Mouse (Mus musculus) liver, embryonic 11.5 days (tissue): ENCODE data around the gene Tmcc3. TPM values are rescaled to one million over a fixed set of nuclear protein-coding genes. Genes with fewer than 3 reads are reported as not detected.

Experiments
- ATAC-seq: fragments of 200-750 bp; cut with Nextera tagmentation; replicated peaks from 2 replicates; pipeline ENCODE4 v1.8.0; 2017; ENCODE audit warnings: moderate number of reproducible peaks, mild to moderate bottlenecking, moderate TSS enrichment, moderate library complexity; ENCODE audit not compliant: low FRiP score
- DNase-seq: peaks from one replicate; pipeline ENCODE4 v3.0.0-alpha.2; 2017; ENCODE audit warnings: low spot score
- H3K27ac ChIP-seq: fragments of 300-500 bp; sonication (generic); 2 replicates; pipeline ENCODE4 v1.5.1; 2014; ENCODE audit warnings: mild to moderate bottlenecking, low read depth, low read length, control low read depth
- H3K27me3 ChIP-seq: fragments of 300-500 bp; sonication (generic); replicated peaks from 2 replicates; pipeline ENCODE4 v1.6.1; 2014; ENCODE audit warnings: low read length, mixed read lengths; ENCODE audit not compliant: control insufficient read depth, insufficient read depth
- H3K36me3 ChIP-seq: fragments of 300-500 bp; sonication (generic); 2 replicates; pipeline ENCODE4 v1.6.1; 2014; ENCODE audit warnings: mild to moderate bottlenecking, low read length, moderate library complexity, mixed read lengths; ENCODE audit not compliant: control insufficient read depth, insufficient read depth
- H3K4me1 ChIP-seq: fragments of 300-500 bp; sonication (generic); replicated peaks from 2 replicates; pipeline ENCODE4 v1.6.1; 2014; ENCODE audit warnings: low read length, mixed read lengths; ENCODE audit not compliant: control insufficient read depth, insufficient read depth
- H3K4me2 ChIP-seq: fragments of 300-500 bp; sonication (generic); 2 replicates; pipeline ENCODE4 v1.6.1; 2014; ENCODE audit warnings: mild to moderate bottlenecking, control low read depth, moderate library complexity
- H3K4me3 ChIP-seq: fragments of 300-500 bp; sonication (generic); 2 replicates; pipeline ENCODE4 v1.5.1; 2014; ENCODE audit warnings: low read depth, low read length, control low read depth
- H3K9ac ChIP-seq: fragments of 300-500 bp; sonication (generic); 2 replicates; pipeline ENCODE4 v1.6.1; 2014; ENCODE audit warnings: low read depth, low read length, control low read depth
- H3K9me3 ChIP-seq: fragments of 300-500 bp; sonication (generic); 2 replicates; pipeline ENCODE4 v1.6.1; 2016; ENCODE audit warnings: low read length, inconsistent platforms, mixed read lengths; ENCODE audit not compliant: control insufficient read depth
- WGBS: fragments of 180-500 bp; shearing (Covaris S2); extraction: QIAGEN DNeasy Blood & Tissue Kit; methylation state at CpG from one replicate; pipeline ENCODE4 v1.1.7; 2014; 5-methylcytosine and 5-hydroxymethylcytosine counted together
- polyA plus RNA-seq: library from polyadenylated mRNA; unstranded; fragments of >200 nt; fragmentation: Nextera tagmentation; extraction: Ambion mirVana; gene quantifications from 2 replicates; pipeline ENCODE4 v1.2.1, GENCODE M21; 2014

The Tmcc3 gene
- polyA plus RNA-seq, 1 experiment from 2014 or later: 5.6 TPM

GRCm38 (mm10) chr10:94457454-94457853, 145.7 kb downstream of the Tmcc3 start:
- ATAC-seq: no peak

GRCm38 (mm10) chr10:94458690-94459089, 146.9 kb downstream of the Tmcc3 start:
- Histone ChIP-seq H3K27ac (no peak overlapping the region), H3K36me3 (no peaks in the 10 kb centered on the region), H3K27me3 (no peaks in the 10 kb centered on the region), H3K9ac (no peak overlapping the region), H3K4me1 (no peaks in the 10 kb centered on the region), H3K4me3 (no peak overlapping the region), H3K9me3 (no peaks in the 10 kb centered on the region), H3K4me2 (no peak overlapping the region)
- ATAC-seq: no peak
- WGBS: 48% methylated on average over 6 of the region's 6 CpGs
- no peak for DNase-seq

More at GRCm38 (mm10) chr10:94457454-94457853, 145.7 kb downstream of the Tmcc3 start:
- DNase-seq: no peak
- no peak overlapping the region for H3K9ac ChIP-seq
- no peak overlapping the region for H3K4me3 ChIP-seq
- no peaks in the 10 kb centered on the region for H3K9me3 ChIP-seq
- H3K27ac ChIP-seq: no peak overlapping the region
- H3K4me2 ChIP-seq: no peak overlapping the region
- no peaks in the 10 kb centered on the region for H3K36me3 ChIP-seq
- no peaks in the 10 kb centered on the region for H3K27me3 ChIP-seq
- H3K4me1 ChIP-seq: no peaks in the 10 kb centered on the region
- WGBS: 68% methylated on average over 1 of the region's 1 CpGs

GRCm38 (mm10) chr10:94461378-94461777, 149.6 kb downstream of the Tmcc3 start:
- DNase-seq (no peak), ATAC-seq (no peak)
- Histone ChIP-seq H3K27me3 (0 out of 2 replicates have a peak, but pooled peaks cover 2% of the 10 kb centered on the region), H3K9me3 (no peaks in the 10 kb centered on the region), H3K36me3 (no peaks in the 10 kb centered on the region), H3K27ac (no peak overlapping the region), H3K4me1 (no peaks in the 10 kb centered on the region), H3K4me3 (no peak overlapping the region), H3K4me2 (no peak overlapping the region), H3K9ac (no peak overlapping the region)
- WGBS: 74% methylated on average over 3 of the region's 3 CpGs

GRCm38 (mm10) chr10:94461871-94462270, 150.1 kb downstream of the Tmcc3 start:
- H3K27me3 ChIP-seq: 0 out of 2 replicates have a peak, but pooled peaks cover 2% of the 10 kb centered on the region
- no peak overlapping the region for H3K4me3 ChIP-seq
- no peak overlapping the region for H3K4me2 ChIP-seq
- 75% methylated on average over 8 of the region's 8 CpGs for WGBS
- no peaks in the 10 kb centered on the region for H3K9me3 ChIP-seq
- no peak overlapping the region for H3K27ac ChIP-seq
- ATAC-seq (no peak), DNase-seq (no peak)
- H3K36me3 ChIP-seq: no peaks in the 10 kb centered on the region
- no peaks in the 10 kb centered on the region for H3K4me1 ChIP-seq
- H3K9ac ChIP-seq: no peak overlapping the region

- Histone ChIP-seq H3K9ac (no peak overlapping the region), H3K4me2 (no peak overlapping the region), H3K27me3 (0 out of 2 replicates have a peak, but pooled peaks cover 2% of the 10 kb centered on the region), H3K4me1 (no peaks in the 10 kb centered on the region), H3K9me3 (no peaks in the 10 kb centered on the region), H3K4me3 (no peak overlapping the region), H3K36me3 (no peaks in the 10 kb centered on the region), H3K27ac (no peak overlapping the region)
- WGBS: 79% methylated on average over 15 of the region's 15 CpGs
- DNase-seq (no peak), ATAC-seq (no peak)
These were observed 150.8 kb downstream of the Tmcc3 start for GRCm38 (mm10) chr10:94462386-94463064.

- H3K4me1 ChIP-seq: no peaks in the 10 kb centered on the region
- 0 out of 2 replicates have a peak, but pooled peaks cover 2% of the 10 kb centered on the region for H3K27me3 ChIP-seq
- no peak overlapping the region for H3K4me2 ChIP-seq
- DNase-seq (no peak), ATAC-seq (no peak)
- no peak overlapping the region for H3K4me3 ChIP-seq
- WGBS: 88% methylated on average over 2 of the region's 2 CpGs
- no peaks in the 10 kb centered on the region for H3K9me3 ChIP-seq
- no peaks in the 10 kb centered on the region for H3K36me3 ChIP-seq
- no peak overlapping the region for H3K9ac ChIP-seq
- H3K27ac ChIP-seq: no peak overlapping the region
These were observed 151.7 kb downstream of the Tmcc3 start for GRCm38 (mm10) chr10:94463410-94463809.

GRCm38 (mm10) chr10:94465646-94466045, 153.9 kb downstream of the Tmcc3 start:
- no peaks in the 10 kb centered on the region for H3K36me3 ChIP-seq
- H3K27ac ChIP-seq: no peak overlapping the region
- no peaks in the 10 kb centered on the region for H3K4me1 ChIP-seq
- no peak overlapping the region for H3K4me2 ChIP-seq
- no peak overlapping the region for H3K9ac ChIP-seq
- no peaks in the 10 kb centered on the region for H3K9me3 ChIP-seq
- ATAC-seq: no peak
- WGBS: 76% methylated on average over 6 of the region's 6 CpGs
- no peak overlapping the region for H3K4me3 ChIP-seq
- no peak for DNase-seq
- H3K27me3 ChIP-seq: 0 out of 2 replicates have a peak, but pooled peaks cover 2% of the 10 kb centered on the region

GRCm38 (mm10) chr10:94466313-94466712, 154.6 kb downstream of the Tmcc3 start:
- H3K4me3 ChIP-seq: no peak overlapping the region
- DNase-seq (no peak), ATAC-seq (no peak)
- no peaks in the 10 kb centered on the region for H3K9me3 ChIP-seq
- no peaks in the 10 kb centered on the region for H3K4me1 ChIP-seq
- WGBS: 70% methylated on average over 7 of the region's 7 CpGs
- no peaks in the 10 kb centered on the region for H3K36me3 ChIP-seq
- 0 out of 2 replicates have a peak, but pooled peaks cover 2% of the 10 kb centered on the region for H3K27me3 ChIP-seq
- H3K27ac ChIP-seq: no peak overlapping the region
- no peak overlapping the region for H3K4me2 ChIP-seq
- no peak overlapping the region for H3K9ac ChIP-seq

GRCm38 (mm10) chr10:94471487-94471886, 159.7 kb downstream of the Tmcc3 start:
- 62% methylated on average over 8 of the region's 8 CpGs for WGBS
- Histone ChIP-seq H3K36me3 (no peaks in the 10 kb centered on the region), H3K4me2 (no peak overlapping the region), H3K9me3 (no peaks in the 10 kb centered on the region), H3K9ac (no peak overlapping the region), H3K27me3 (no peaks in the 10 kb centered on the region), H3K27ac (no peak overlapping the region), H3K4me3 (no peak overlapping the region), H3K4me1 (no peaks in the 10 kb centered on the region; the same call in 1 of the 2 replicates)
- DNase-seq (no peak), ATAC-seq (no peak)
